Mouse (Mus musculus): ENCODE measurements around the gene Creb5.

- TF ChIP-seq CTCF (IDR thresholded peaks at IDR 0.05; ENCODE audit: borderline replicate concordance, insufficient read depth, low read length) (no peak), POLR2A (IDR thresholded peaks at IDR 0.05; ENCODE audit: low read depth, low read length) (no peak)
These were observed 286.1 kb downstream of the Creb5 start for GRCm38 (mm10) chr6:53572979-53573710.
